Mouse (Mus musculus) kidney, adult 8-10 months (tissue): ENCODE measurements at regions not wholly inside any gene's neighbourhood (a gene's known extent, or its start where the extent isn't known, plus 50 kb on each side); places are given as distances from the start of the nearest gene placed in this dataset.
A peak's percentile ranks its signal among the peaks of the same experiment; 100 is the strongest.

ENCODE experiments used
- DNase-seq, 2 experiments: peaks; one replicate each; pipeline ENCODE4 v3.0.0; 2022

- DNase-seq: no peak
Observed at GRCm38 (mm10) chr10:37315804-37316203, 177.1 kb upstream of the Marcks start.

GRCm38 (mm10) chr10:37314746-37315430 lies 176.2 kb upstream of the Marcks start:
- DNase-seq: peak; percentile 25 to 28

DNA sequence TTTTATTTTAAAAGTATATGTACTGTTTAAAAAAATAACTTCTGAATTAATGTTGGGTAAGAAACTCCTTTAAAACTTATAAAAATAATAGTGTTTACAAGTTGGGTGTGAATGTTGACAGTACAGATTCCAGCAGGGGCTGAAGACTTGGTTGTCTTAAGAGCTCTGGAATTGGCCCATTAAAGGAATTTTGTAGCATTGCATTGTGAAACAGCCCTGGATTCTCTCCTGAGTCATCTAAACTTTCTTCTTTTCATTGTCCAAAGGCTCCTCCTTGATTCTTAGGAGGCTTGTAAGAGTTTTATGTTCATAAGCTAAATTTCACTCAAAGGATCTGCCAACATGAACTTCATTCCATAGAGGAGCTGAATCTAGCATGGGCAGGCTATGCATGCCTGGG lies 174.7 kb upstream of the Marcks start:
- DNase-seq: no peak

DNA sequence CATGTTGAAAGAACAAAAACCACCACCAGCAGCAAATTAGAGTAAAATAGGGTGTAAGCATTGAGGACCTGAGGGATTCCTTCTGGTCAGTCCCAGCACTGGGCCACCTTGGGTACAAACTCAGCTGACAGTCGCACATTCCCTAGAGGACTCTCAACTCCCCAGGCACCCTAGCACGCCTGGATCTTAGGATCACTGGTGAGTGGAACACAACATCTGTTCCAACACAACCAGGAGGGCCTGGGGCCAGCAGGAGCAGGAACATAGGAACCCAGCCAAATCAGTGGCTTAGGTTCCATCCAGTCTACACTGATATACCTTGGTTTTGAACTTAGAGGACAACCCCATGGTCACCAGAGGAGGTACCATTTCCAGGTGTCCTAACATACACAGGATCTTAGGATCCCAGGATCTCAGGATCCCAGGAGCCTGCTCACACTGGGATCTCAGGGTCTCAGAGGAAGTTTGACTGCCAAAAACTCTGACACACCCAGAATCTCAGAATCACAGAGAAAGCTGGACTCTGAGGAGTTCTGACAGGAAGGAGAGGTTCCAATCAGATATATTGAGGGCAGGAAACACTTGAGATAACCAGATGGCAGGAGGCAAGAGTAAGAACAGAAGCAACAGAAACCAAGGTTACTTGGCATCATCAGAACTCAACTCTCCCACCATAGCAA lies 171.7 kb upstream of the Marcks start:
- DNase-seq: no peak

DNA sequence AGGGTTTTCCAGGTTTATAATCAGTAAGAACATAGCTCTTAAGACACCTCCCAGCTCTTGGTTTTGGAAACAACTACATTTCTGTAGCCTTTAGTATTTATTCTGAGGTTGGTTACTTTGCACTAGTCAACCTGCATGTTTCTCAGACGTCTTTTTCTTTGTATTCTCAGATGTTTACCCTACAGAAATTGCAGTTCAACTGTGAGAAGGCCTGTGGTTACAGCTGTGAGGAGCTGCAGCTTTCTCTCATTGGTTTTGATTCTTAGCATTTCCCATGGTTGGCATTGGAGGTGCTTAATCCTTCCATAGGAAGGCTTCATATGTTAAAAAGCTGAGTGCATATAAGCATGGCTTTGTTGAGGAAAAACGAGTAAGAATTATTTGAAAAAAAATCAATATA lies 165.9 kb upstream of the Marcks start:
- no peak for DNase-seq

GRCm38 (mm10) chr10:37300181-37300889 lies 161.6 kb upstream of the Marcks start:
- no peak for DNase-seq

- no peak for DNase-seq
Observed at GRCm38 (mm10) chr10:37298689-37299421, 160.1 kb upstream of the Marcks start.

DNA sequence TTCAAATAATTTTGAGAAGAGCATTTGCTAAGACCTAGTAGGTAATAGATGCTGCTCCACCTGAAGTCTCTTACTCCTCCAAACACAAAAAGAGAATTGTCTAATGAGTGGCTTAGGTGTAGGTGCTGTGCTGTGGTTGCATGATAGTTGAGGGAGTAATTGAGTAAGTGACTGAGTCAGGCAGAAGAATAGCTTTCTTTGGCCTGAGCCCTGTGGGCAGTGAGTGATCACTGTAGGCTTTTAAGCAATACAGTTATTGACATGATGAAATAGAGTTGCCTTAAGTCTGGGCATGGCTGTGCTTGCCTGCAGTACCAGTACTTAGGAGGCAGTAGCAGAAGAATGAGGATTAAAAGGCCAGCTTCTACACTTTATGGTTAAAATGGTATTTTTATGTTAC lies 155.5 kb upstream of the Marcks start:
- no peak for DNase-seq

DNA sequence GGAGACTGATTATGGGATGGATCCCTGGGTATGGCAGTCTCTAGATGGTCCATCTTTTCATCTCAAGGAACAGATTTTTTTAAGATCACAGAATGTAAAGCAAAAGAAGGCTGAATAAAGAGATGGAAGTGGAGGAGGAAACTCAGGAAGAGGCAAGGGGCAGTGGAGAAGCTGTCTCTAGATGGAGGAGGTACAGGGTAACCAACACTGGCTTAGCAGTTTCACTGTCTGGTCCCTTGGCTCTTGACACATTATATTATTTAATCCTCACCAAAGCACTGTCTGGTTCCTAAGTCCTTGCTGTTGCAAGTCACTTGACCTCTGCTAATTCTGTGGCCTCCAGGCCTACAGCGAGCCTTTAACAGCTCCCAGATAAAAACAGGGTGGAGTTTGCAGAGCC lies 154.6 kb upstream of the Marcks start:
- no peak for DNase-seq

GRCm38 (mm10) chr10:37291639-37292495 lies 153.1 kb upstream of the Marcks start:
- DNase-seq: peak; percentile 15 to 20

DNA sequence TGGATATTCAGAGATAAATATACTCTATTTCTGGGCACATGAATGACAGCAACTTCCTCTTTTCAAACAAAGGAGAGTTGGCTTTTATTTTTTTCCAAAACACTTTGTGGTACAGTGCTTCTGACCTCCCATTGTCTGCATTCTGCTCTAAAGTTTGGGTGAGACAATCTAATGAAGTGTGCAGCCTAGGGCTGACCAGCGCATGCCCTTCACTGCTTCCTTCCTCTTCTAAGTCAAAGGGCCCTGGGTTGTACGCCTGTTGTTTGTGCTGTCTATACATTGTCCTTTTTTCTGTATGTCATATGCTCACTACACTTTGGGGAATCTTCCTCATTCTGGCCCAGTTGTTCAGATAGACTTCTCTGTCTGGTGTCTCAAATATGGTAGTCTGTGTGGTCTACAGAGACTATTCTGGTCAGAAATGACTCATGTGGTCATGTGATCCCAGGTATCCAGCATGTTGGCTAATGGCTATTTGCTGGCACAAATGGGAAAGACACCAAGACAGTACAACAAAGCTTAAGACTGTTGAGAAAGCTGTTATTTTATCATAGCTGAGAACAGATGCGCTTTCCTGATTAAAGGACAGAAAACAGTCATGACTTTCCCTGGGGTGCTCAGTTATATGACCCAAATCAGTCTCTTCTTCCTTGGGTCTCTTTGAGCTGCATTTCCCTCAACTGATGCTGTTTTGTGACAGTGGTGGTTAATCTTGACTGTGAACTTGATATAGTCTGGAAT lies 151.4 kb upstream of the Marcks start:
- no peak for DNase-seq

GRCm38 (mm10) chr10:37286305-37286704 lies 147.6 kb upstream of the Marcks start:
- DNase-seq: no peak

GRCm38 (mm10) chr10:37282951-37283350 lies 144.2 kb upstream of the Marcks start:
- no peak for DNase-seq

DNA sequence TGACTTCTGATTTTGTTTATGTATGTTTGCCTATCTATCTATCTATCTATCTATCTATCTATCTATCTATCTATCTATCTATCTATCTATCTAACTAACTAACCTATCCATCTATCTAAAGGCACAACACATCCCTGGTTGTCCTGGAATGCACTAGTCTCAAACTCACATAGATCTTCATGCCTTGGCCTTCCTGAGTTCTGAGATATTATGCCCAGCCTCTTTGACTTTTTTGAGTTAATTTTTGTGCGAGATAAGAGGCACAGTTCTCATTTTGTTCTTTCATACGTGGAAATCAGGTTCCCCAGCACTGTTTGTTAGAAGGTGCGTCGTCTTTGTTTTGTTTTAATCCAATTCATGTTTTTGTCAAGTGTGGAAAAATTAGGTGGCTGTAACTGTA lies 142.1 kb upstream of the Marcks start:
- DNase-seq: no peak

DNA sequence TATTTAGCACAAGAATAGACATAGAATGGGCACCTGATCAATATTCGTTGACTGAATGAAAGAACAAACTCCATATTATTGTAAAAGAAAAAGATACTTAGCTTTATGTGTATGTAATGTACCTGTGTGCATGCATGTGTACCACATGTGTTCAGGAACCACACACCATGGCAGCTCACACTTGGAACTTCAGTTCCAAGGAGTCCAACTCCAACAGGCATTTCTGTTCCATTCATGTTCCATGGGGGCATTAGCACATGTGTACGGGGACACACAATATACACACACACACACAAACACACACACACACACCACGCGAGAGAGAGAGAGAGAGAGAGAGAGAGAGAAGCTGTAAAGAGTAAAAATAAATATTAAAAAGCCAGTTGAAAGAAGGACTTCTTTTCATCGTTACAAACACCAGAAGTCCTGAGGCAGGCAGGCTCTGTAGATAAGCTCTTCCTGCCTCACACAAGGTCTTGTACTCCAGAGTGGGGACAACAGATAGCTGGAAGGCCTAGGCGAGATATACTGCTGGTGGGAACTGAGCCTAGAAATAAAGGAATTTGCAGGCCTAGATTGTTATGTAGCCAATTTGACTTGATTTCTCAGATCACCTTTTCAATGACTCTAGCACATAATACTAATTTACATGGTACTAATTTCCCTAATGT lies 141.6 kb upstream of the Marcks start:
- no peak for DNase-seq

GRCm38 (mm10) chr10:37279316-37279715 lies 140.6 kb upstream of the Marcks start:
- no peak for DNase-seq

DNA sequence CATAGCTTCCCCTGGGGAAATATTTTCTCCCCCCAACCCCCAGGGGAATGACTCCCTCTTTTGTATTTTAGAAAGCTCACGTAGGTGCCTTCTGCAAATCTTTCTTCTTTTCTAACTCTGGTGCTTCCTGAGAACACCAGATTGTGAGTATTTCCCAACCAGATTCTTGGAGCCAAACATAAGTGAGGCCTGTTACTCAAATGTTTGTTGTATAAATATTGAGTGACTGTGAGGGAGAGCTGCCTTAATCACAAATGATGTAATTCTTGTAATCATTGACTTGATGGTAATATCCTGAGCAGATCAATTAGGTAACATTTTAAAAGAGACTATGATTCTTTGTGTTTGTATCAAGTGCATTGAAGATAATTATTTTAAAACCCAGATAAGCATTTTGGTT lies 137.1 kb upstream of the Marcks start:
- no peak for DNase-seq

DNA sequence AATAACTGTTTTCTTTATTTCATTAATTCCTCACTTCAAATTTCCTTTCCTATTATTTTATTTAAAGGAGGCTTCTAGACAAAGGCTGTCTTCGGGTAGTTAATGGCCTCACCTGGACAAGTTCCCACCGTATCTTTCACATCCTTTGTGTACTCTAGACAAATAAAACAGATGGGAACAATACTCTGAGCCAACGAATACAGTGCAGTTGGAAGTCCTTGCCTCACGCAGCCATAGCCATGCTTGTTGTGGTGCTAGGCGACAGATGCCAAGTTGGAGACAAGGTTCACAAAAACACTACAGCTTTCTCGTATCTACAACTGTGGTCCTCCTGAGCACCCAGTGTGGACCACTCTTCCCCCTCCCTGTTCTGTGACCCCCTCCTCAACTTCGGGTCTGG lies 136.6 kb upstream of the Marcks start:
- DNase-seq: no peak

GRCm38 (mm10) chr10:37271967-37272366 lies 133.2 kb upstream of the Marcks start:
- DNase-seq: no peak

- DNase-seq: no peak
Observed at GRCm38 (mm10) chr10:37270236-37271000, 131.7 kb upstream of the Marcks start.
